Mouse (Mus musculus): Measurements from ENCODE around the gene Uqcc3. TPM values are rescaled to one million over a fixed set of nuclear protein-coding genes. Genes with fewer than 3 reads are reported as not detected.

Gene Uqcc3
- polyA plus RNA-seq, 1 experiment from 2014 or later, result 69.1 TPM

Small RNA genes within 50 kb of the gene (microRNA-seq; reads per million reads assigned to microRNA genes)
- not detected for gene Mir5136

Other genes with a start within 250 kb of the Uqcc3 start
- gene Chrm1, start 217.1 kb downstream of the Uqcc3 start, polyA plus RNA-seq (2015; fragmentation: Nextera tagmentation; extraction: Ambion mirVana), result 0.18 and 0.19 TPM in 2 replicates
- gene Slc3a2, start 157.6 kb downstream of the Uqcc3 start, polyA plus RNA-seq (2015; fragmentation: Nextera tagmentation; extraction: Ambion mirVana), result 118 and 148 TPM in 2 replicates
- 93.8 and 96.0 TPM in 2 replicates for gene Wdr74, start 145.1 kb downstream of the Uqcc3 start, polyA plus RNA-seq (2015; fragmentation: Nextera tagmentation; extraction: Ambion mirVana)
- 1.7 and 2.3 TPM in 2 replicates for gene 1700092M07Rik, start 140.2 kb downstream of the Uqcc3 start, polyA plus RNA-seq (2015; fragmentation: Nextera tagmentation; extraction: Ambion mirVana)
- 185 and 189 TPM in 2 replicates for gene Stx5a, start 139.5 kb downstream of the Uqcc3 start, polyA plus RNA-seq (2015; fragmentation: Nextera tagmentation; extraction: Ambion mirVana)
- gene Nxf1, start 123.8 kb downstream of the Uqcc3 start, polyA plus RNA-seq (2015; fragmentation: Nextera tagmentation; extraction: Ambion mirVana), result 171 and 188 TPM in 2 replicates
- gene Tmem223, start 109.9 kb downstream of the Uqcc3 start, polyA plus RNA-seq (2015; fragmentation: Nextera tagmentation; extraction: Ambion mirVana), result 141 and 155 TPM in 2 replicates
- 78.4 and 81.7 TPM in 2 replicates for gene Tmem179b, start 106.5 kb downstream of the Uqcc3 start, polyA plus RNA-seq (2015; fragmentation: Nextera tagmentation; extraction: Ambion mirVana)
- 24.9 and 25.3 TPM in 2 replicates for gene Taf6l, start 94.5 kb downstream of the Uqcc3 start, polyA plus RNA-seq (2015; fragmentation: Nextera tagmentation; extraction: Ambion mirVana)
- 149 and 152 TPM in 2 replicates for gene Polr2g, start 82.3 kb downstream of the Uqcc3 start, polyA plus RNA-seq (2015; fragmentation: Nextera tagmentation; extraction: Ambion mirVana)
- gene Zbtb3, start 78.4 kb downstream of the Uqcc3 start, polyA plus RNA-seq (2015; fragmentation: Nextera tagmentation; extraction: Ambion mirVana), result 4.6 and 4.8 TPM in 2 replicates
- gene Ttc9c, start 61.6 kb downstream of the Uqcc3 start, polyA plus RNA-seq (2015; fragmentation: Nextera tagmentation; extraction: Ambion mirVana), result 50.4 and 56.8 TPM in 2 replicates
- 5.4 and 5.6 TPM in 2 replicates for gene Hnrnpul2, start 60.9 kb downstream of the Uqcc3 start, polyA plus RNA-seq (2015; fragmentation: Nextera tagmentation; extraction: Ambion mirVana)
- gene AC129217.1, start 51.1 kb downstream of the Uqcc3 start, polyA plus RNA-seq (2015; fragmentation: Nextera tagmentation; extraction: Ambion mirVana), result not detected in 2 replicates
- gene Bscl2, start 43.5 kb downstream of the Uqcc3 start, polyA plus RNA-seq (2015; fragmentation: Nextera tagmentation; extraction: Ambion mirVana), result 77.4 and 93.6 TPM in 2 replicates
- 2.0 and 3.0 TPM in 2 replicates for gene Gng3, start 41.7 kb downstream of the Uqcc3 start, polyA plus RNA-seq (2015; fragmentation: Nextera tagmentation; extraction: Ambion mirVana)
- 3.1 and 4.3 TPM in 2 replicates for gene Lrrn4cl, start 30.2 kb downstream of the Uqcc3 start, polyA plus RNA-seq (2015; fragmentation: Nextera tagmentation; extraction: Ambion mirVana)
- 173 and 176 TPM in 2 replicates for gene Ubxn1, start 9.4 kb downstream of the Uqcc3 start, polyA plus RNA-seq (2015; fragmentation: Nextera tagmentation; extraction: Ambion mirVana)
- 69.3 and 76.7 TPM in 2 replicates for gene Lbhd1, start 2.8 kb upstream of the Uqcc3 start, polyA plus RNA-seq (2015; fragmentation: Nextera tagmentation; extraction: Ambion mirVana)
- not detected in 2 replicates for gene Gm49403, start 3.0 kb upstream of the Uqcc3 start, polyA plus RNA-seq (2015; fragmentation: Nextera tagmentation; extraction: Ambion mirVana)
- gene 1810009A15Rik, start 7.9 kb upstream of the Uqcc3 start, polyA plus RNA-seq (2015; fragmentation: Nextera tagmentation; extraction: Ambion mirVana), result 76.8 and 80.9 TPM in 2 replicates
- not detected in 2 replicates for gene Gm49416, start 8.0 kb upstream of the Uqcc3 start, polyA plus RNA-seq (2015; fragmentation: Nextera tagmentation; extraction: Ambion mirVana)
- gene Ints5, start 12.1 kb upstream of the Uqcc3 start, polyA plus RNA-seq (2015; fragmentation: Nextera tagmentation; extraction: Ambion mirVana), result 38.6 and 42.0 TPM in 2 replicates
- 97.4 and 102 TPM in 2 replicates for gene Ganab, start 17.1 kb upstream of the Uqcc3 start, polyA plus RNA-seq (2015; fragmentation: Nextera tagmentation; extraction: Ambion mirVana)
- 47.1 and 48.6 TPM in 2 replicates for gene B3gat3, start 39.5 kb upstream of the Uqcc3 start, polyA plus RNA-seq (2015; fragmentation: Nextera tagmentation; extraction: Ambion mirVana)
- gene Rom1, start 48.4 kb upstream of the Uqcc3 start, polyA plus RNA-seq (2015; fragmentation: Nextera tagmentation; extraction: Ambion mirVana), result 4.0 and 4.6 TPM in 2 replicates
- gene Eml3, start 48.6 kb upstream of the Uqcc3 start, polyA plus RNA-seq (2015; fragmentation: Nextera tagmentation; extraction: Ambion mirVana), result 41.8 and 42.7 TPM in 2 replicates
- gene Mta2, start 61.0 kb upstream of the Uqcc3 start, polyA plus RNA-seq (2015; fragmentation: Nextera tagmentation; extraction: Ambion mirVana), result 155 and 160 TPM in 2 replicates
- 29.3 and 30.0 TPM in 2 replicates for gene Tut1, start 72.9 kb upstream of the Uqcc3 start, polyA plus RNA-seq (2015; fragmentation: Nextera tagmentation; extraction: Ambion mirVana)
- 467 and 482 TPM in 2 replicates for gene Eef1g, start 86.1 kb upstream of the Uqcc3 start, polyA plus RNA-seq (2015; fragmentation: Nextera tagmentation; extraction: Ambion mirVana)
- 96.4 and 104 TPM in 2 replicates for gene Ahnak, start 108.4 kb upstream of the Uqcc3 start, polyA plus RNA-seq (2015; fragmentation: Nextera tagmentation; extraction: Ambion mirVana)
- gene Scgb1a1, start 207.0 kb upstream of the Uqcc3 start, polyA plus RNA-seq (2015; fragmentation: Nextera tagmentation; extraction: Ambion mirVana), result 0.98 and 1.2 TPM in 2 replicates

All from limb, embryonic 15.5 days (tissue).